Mouse (Mus musculus) regulatory T cell (primary cell): Measurements from ENCODE around the gene Dpy19l1.

ENCODE experiments used
- in situ Hi-C: fragments of 300-600 bp; cut with MboI, MseI; formaldehyde crosslinking; loops from one replicate; pipeline ENCODE4 v1.15.1; 2025; ENCODE audit warnings: high pct_unique_total_duplicates

The Dpy19l1 gene

GRCm38 (mm10) chr9:24472514-24472913, 30.4 kb downstream of the Dpy19l1 start:
- in situ Hi-C loops: no loop called here

GRCm38 (mm10) chr9:24470166-24470565, 32.8 kb downstream of the Dpy19l1 start:
- in situ Hi-C loops: no loop called here

- in situ Hi-C loops: no loop called here
Observed at GRCm38 (mm10) chr9:24467186-24467585, 35.8 kb downstream of the Dpy19l1 start.

GRCm38 (mm10) chr9:24466649-24467048, 36.3 kb downstream of the Dpy19l1 start:
- in situ Hi-C loops: no loop called here

GRCm38 (mm10) chr9:24461379-24461961, 41.5 kb downstream of the Dpy19l1 start:
- in situ Hi-C loops: no loop called here

GRCm38 (mm10) chr9:24453833-24454232, 49.1 kb downstream of the Dpy19l1 start:
- in situ Hi-C loops: no loop called here

- in situ Hi-C loops: no loop called here
Observed at GRCm38 (mm10) chr9:24450976-24451375, 52.0 kb downstream of the Dpy19l1 start.

- in situ Hi-C loops: no loop called here
Observed at GRCm38 (mm10) chr9:24450524-24450923, 52.4 kb downstream of the Dpy19l1 start.

- in situ Hi-C loops: no loop called here
Observed at GRCm38 (mm10) chr9:24434901-24435300, 68.0 kb downstream of the Dpy19l1 start.

- in situ Hi-C loops: no loop called here
Observed at GRCm38 (mm10) chr9:24429721-24430120, 73.2 kb downstream of the Dpy19l1 start.

GRCm38 (mm10) chr9:24425679-24426078, 77.3 kb downstream of the Dpy19l1 start:
- in situ Hi-C loops: no loop called here

GRCm38 (mm10) chr9:24423241-24423640, 79.7 kb downstream of the Dpy19l1 start:
- in situ Hi-C loops: no loop called here

GRCm38 (mm10) chr9:24421888-24422287, 81.1 kb downstream of the Dpy19l1 start:
- in situ Hi-C loops: no loop called here

- in situ Hi-C loops: no loop called here
Observed at GRCm38 (mm10) chr9:24421221-24421620, 81.7 kb downstream of the Dpy19l1 start.

- in situ Hi-C loops: no loop called here
Observed at GRCm38 (mm10) chr9:24420144-24420543, 82.8 kb downstream of the Dpy19l1 start.

- in situ Hi-C loops: no loop called here
Observed at GRCm38 (mm10) chr9:24418281-24418680, 84.7 kb downstream of the Dpy19l1 start.

GRCm38 (mm10) chr9:24411483-24411882, 91.5 kb downstream of the Dpy19l1 start:
- in situ Hi-C loops: no loop called here

GRCm38 (mm10) chr9:24410439-24410838, 92.5 kb downstream of the Dpy19l1 start:
- in situ Hi-C loops: no loop called here

- in situ Hi-C loops: no loop called here
Observed at GRCm38 (mm10) chr9:24407992-24408391, 94.9 kb downstream of the Dpy19l1 start.

GRCm38 (mm10) chr9:24394146-24394545, 108.8 kb downstream of the Dpy19l1 start:
- in situ Hi-C loops: no loop called here

- in situ Hi-C loops: no loop called here
Observed at GRCm38 (mm10) chr9:24390807-24391370, 112.1 kb downstream of the Dpy19l1 start.

GRCm38 (mm10) chr9:24387230-24387629, 115.7 kb downstream of the Dpy19l1 start:
- in situ Hi-C loops: no loop called here

- in situ Hi-C loops: no loop called here
Observed at GRCm38 (mm10) chr9:24379321-24379720, 123.6 kb downstream of the Dpy19l1 start.

GRCm38 (mm10) chr9:24378848-24379247, 124.1 kb downstream of the Dpy19l1 start:
- in situ Hi-C loops: no loop called here
